Mouse (Mus musculus) gastrocnemius, adult 2 months (tissue): ENCODE measurements around the gene Rslcan18. TPM values are rescaled to one million over a fixed set of nuclear protein-coding genes. Genes with fewer than 3 reads are reported as not detected.

Experiments used
- DNase-seq: peaks from one replicate; pipeline ENCODE4 v3.0.0; 2022
- H3K27ac ChIP-seq: fragments of 200-600 bp; 2 replicates; pipeline ENCODE4 v1.8.1; 2022; ENCODE audit warnings: mild to moderate bottlenecking
- H3K4me3 ChIP-seq: fragments of 200-600 bp; 2 replicates; pipeline ENCODE4 v1.8.1; 2022; ENCODE audit warnings: mild to moderate bottlenecking, moderate library complexity
- CTCF ChIP-seq: fragments of 200-600 bp; IDR thresholded peaks from 2 replicates; pipeline ENCODE4 v1.8.1; 2022; ENCODE audit warnings: antibody characterized with exemption, mild to moderate bottlenecking, moderate library complexity
- intact Hi-C: fragments of 180-260 bp; cut with DNase I; formaldehyde crosslinking; loops from one replicate; pipeline ENCODE4 v1.15.1; 2025
- total RNA-seq, 2 experiments: library from RNA; stranded (reverse); gene quantifications; 2 replicates each; pipeline ENCODE4 v1.2.3; 2021

Rslcan18 gene
- total RNA-seq, 2 experiments from 2014 or later, result 0.38 to 0.64 TPM

DNA sequence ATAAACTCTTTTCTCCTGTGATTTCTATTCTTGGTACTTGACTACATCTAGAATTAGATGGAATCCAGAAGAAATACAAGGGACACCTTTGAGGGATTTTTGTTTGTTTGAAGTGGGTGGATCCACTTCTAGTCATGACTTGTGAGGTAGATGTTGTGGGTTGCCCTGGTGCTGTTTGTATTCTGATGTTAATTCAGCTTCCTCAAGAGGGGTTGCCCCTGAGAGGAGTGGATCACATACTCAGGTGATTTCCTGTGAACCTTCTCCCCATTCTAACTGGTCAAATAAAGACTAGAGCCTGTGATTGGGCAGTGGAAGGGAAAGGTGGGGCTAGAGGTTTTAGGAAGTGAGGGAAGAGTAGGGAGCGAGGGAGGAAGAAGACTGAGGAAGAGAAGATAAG is 34.1 kb downstream of the Rslcan18 start:
- DNase-seq, result no peak
- H3K4me3 ChIP-seq, result peak overlapping the region; percentile 80
- intact Hi-C loops, result loop anchor here (1.0 to 10.0 kb wide), 4 partner anchors 21 to 177 kb away; partner anchors contain the start of genes Gm10767, Gm28557 and Zfp712
- peak overlapping the region; percentile 96 for H3K27ac ChIP-seq
- TF ChIP-seq CTCF, result no peak

DNA sequence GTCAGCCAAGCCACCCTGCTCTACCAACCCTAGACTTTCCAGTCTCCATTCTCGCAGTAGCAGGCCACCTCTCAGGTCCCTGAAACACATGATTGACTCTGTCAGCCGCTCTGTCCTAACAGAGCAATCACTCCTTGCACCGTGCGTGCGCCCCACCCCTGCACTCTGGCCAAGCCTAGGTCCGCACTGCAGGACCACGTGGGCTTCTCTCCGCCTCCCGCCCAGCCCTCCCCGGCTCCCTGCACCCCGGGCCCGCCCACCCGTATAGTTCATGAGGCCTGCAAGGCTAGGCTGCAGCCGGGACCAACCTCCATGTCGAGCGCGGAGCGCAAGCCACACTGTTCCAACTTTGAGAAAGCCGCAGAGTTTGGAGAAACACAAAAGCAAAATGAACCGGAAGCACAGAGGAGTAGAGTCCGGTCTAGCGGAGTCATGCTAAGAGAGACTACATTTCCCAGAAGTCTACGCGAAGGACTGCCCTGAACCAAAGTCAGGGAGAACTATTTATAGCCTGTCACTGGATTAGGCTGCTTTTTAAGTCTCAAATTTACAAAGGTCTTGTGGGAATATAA is 34.8 kb downstream of the Rslcan18 start:
- DNase-seq, result peak; percentile 90
- Histone ChIP-seq H3K4me3 (peak overlapping the region; percentile 80), H3K27ac (peak overlapping the region; percentile 96)
- no peak for TF ChIP-seq CTCF
- intact Hi-C loops, result loop anchor here (1.0 to 10.0 kb wide), 4 partner anchors 20 to 176 kb away; partner anchors contain the start of genes Gm10767, Gm28557 and Zfp712

DNA sequence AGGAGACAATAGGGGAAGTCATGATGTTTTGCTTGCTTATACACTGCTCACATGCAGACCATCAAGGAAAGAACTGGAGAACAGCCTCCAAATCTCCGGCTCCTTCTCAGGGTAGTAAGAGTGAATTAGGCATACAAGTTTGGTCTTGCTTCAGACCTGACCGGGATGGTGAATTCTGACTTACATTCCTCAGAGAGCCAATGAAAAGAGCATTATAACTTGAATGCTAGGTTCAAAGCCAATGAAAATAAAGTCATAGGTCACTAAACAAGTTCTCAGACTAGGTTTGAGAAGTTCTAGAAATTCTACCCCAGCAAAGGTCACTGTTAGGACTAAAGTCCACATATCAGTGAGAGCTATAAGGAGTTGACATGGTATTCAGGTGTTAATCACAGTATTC is 38.8 kb downstream of the Rslcan18 start:
- H3K27ac ChIP-seq, result no peak overlapping the region
- intact Hi-C loops, result no loop called here
- DNase-seq, result no peak
- no peak overlapping the region for H3K4me3 ChIP-seq
- no peak for TF ChIP-seq CTCF

DNA sequence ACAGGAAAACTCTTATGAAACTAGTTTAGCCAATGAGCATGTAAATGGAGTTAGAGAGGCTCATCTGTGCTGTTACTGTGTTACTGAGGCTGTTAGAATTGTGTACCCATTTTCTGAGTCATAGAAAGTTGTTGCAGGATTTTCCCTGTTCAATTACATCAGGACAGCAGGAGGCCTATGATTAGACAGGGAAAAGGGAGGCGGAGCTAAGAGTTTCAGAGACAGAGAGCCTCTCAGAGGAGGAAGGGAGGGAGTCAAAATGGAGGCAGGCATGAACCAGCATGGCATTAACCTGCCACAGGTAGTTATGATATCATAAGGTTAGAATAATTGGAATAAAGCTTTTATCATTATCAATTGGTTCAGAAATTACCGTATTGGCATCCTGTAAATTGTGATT is 43.3 kb downstream of the Rslcan18 start:
- Histone ChIP-seq H3K4me3 (no peak overlapping the region), H3K27ac (no peak overlapping the region)
- DNase-seq, result no peak
- no peak for TF ChIP-seq CTCF
- intact Hi-C loops, result no loop called here

DNA sequence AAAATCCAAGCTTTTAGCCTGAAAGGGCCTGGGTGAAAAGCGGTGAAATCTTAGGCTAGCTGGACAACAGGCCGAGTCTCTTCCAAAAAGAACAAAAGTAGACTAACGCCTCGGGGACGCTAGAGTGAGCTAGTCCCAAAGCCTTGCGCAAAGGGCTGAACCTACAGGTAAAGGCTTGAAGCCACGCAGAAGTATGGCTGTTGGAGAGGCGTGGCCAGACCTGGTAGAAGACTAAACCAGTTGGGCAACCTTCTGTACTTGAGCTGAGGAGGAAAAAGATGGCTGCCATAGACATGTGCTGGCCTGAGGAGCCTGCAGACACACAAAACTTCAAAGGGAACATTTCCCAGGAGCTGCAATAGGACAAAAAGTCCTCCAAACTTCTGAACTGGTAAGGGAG is 50.7 kb downstream of the Rslcan18 start:
- DNase-seq, result no peak
- intact Hi-C loops, result no loop called here
- Histone ChIP-seq H3K27ac (no peak overlapping the region), H3K4me3 (no peak overlapping the region)
- no peak for TF ChIP-seq CTCF

DNA sequence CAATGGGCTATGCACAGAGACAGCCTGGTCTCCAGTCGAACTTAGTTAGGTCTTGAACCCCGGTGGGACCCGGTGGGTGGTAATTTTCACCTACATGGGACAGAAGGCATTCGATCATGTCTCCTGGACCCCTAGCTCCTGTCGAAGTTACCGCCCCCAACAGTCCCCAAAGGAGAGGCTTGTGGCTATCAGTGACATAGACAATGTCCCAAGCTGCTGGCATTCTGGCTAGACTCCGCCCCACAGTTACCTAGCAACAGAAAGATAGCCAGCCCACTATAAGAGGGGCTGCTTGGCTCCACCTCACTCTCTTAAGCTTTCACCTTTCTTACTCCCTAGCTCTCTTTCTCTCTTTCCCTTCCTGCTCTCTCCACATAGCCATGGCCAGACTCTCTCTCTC is 53.6 kb downstream of the Rslcan18 start:
- TF ChIP-seq CTCF, result no peak
- no peak overlapping the region for H3K27ac ChIP-seq
- no peak overlapping the region for H3K4me3 ChIP-seq
- DNase-seq, result no peak
- intact Hi-C loops, result no loop called here

DNA sequence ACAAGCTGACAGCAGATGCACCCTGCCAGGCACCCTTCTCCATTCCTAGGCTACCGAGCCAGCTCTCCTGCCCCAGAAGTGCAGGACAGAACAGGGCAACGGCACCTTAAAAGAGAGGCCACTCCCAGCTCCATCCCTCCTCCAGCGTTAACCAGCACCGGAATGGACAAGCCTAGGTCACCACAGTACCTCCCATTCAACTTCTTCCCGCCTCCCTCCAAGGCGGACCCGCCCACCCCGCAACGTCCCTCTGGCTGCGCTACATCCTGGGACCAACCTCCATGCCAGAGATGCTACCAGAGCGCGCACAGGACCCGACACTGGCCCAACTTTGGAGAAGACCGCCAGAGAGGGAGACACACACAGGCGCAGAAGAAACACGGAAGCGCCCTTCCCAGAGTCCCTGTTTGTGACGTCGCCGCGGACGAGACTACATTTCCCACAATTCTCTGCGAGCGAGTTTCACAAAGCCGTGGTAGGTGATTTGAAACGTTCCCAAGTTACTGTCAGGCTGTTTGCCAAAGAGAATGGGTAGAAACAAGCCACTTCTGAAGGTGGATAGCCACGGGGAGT is 55.2 kb downstream of the Rslcan18 start, which contains the start of gene Zfp712:
Gene Zfp712, minus strand, starts transcription at position 385 of the 573 bp plus-strand sequence.
- TF ChIP-seq CTCF, result no peak
- DNase-seq, result peak; percentile 93
- intact Hi-C loops, result loop anchor here (1.0 to 2.0 kb wide), 2 partner anchors 20 to 48 kb away; partner anchors contain the start of gene Gm28557
- H3K27ac ChIP-seq, result peak within 1 kb of the TSS; percentile 94
- peak within 1 kb of the TSS; percentile 79 for H3K4me3 ChIP-seq

DNA sequence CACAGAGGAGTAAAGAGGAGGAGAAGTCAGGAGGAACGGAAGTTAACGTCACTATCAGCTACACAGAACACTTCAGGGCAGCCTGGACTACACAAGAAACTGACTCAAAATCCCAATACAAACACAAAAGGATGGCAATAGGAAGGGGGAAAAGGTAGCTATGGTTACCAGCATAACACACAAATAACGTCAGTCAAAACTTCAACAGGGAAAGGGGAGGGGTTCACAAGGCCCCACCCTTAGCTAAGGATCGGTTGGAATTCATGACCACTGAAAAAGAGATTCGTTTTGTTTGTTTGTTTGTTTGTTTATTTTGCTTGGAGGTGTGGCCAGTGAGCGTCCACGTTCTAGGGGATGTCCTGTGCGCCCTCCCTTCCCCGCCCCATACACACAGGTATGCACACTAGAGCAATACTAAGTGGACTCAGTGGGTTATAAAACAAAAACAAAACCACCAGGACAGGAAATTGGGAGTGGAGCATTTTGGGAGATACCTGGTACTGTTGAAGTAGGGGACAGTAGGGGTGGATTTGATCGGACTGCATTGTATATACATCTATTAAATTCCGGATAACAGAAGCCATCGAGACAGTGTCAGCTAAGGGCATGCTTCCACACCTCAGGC is 55.8 kb downstream of the Rslcan18 start:
- TF ChIP-seq CTCF, result no peak
- Histone ChIP-seq H3K27ac (peak overlapping the region; percentile 94), H3K4me3 (peak overlapping the region; percentile 79)
- intact Hi-C loops, result loop anchor here (2.0 kb wide), 1 partner anchor 49 kb away; the partner anchor contains the start of gene Gm28557
- DNase-seq, result no peak

Other genes starting within 250 kb of the Rslcan18 start
- gene Gm10767, start 211.3 kb downstream of the Rslcan18 start, total RNA-seq, result 1 to 10 TPM in 1 of 2 experiments, under 1 TPM in 1; 0.74 to 1.1 TPM
- gene Zfp712, start 55.1 kb downstream of the Rslcan18 start, total RNA-seq, result 1 to 10 TPM; 1.1 to 1.2 TPM
- 1 to 10 TPM in 1 of 2 experiments, under 1 TPM in 1; 0.17 to 1.6 TPM for gene Zfp708, start 18.3 kb downstream of the Rslcan18 start, total RNA-seq
- gene Gm28557, start 7.7 kb downstream of the Rslcan18 start, total RNA-seq, result 1 to 10 TPM; 2.2 to 3.4 TPM
- 1 to 10 TPM; 4.7 to 5.6 TPM for gene Zfp759, start 5.4 kb upstream of the Rslcan18 start, total RNA-seq
- 1 to 10 TPM; 1.5 to 2.0 TPM for gene Rsl1, start 56.9 kb upstream of the Rslcan18 start, total RNA-seq
- gene Zfp455, start 78.2 kb upstream of the Rslcan18 start, total RNA-seq, result under 1 TPM; 0.50 to 0.61 TPM
- gene Zfp458, start 162.2 kb upstream of the Rslcan18 start, total RNA-seq, result 1 to 10 TPM; 1.3 to 1.5 TPM
- gene Zfp457, start 190.2 kb upstream of the Rslcan18 start, total RNA-seq, result 1 to 10 TPM; 4.0 to 4.4 TPM
- 1 to 10 TPM; 1.5 to 1.6 TPM for gene Zfp595, start 216.3 kb upstream of the Rslcan18 start, total RNA-seq
- 1 to 10 TPM; 1.2 to 1.6 TPM for gene Gm28044, start 244.3 kb upstream of the Rslcan18 start, total RNA-seq
- 1 to 10 TPM; 1.1 to 1.2 TPM for gene Zfp953, start 244.3 kb upstream of the Rslcan18 start, total RNA-seq